10 mouse cellular contexts compared by ENCODE assay signal in the genomic region with DNA sequence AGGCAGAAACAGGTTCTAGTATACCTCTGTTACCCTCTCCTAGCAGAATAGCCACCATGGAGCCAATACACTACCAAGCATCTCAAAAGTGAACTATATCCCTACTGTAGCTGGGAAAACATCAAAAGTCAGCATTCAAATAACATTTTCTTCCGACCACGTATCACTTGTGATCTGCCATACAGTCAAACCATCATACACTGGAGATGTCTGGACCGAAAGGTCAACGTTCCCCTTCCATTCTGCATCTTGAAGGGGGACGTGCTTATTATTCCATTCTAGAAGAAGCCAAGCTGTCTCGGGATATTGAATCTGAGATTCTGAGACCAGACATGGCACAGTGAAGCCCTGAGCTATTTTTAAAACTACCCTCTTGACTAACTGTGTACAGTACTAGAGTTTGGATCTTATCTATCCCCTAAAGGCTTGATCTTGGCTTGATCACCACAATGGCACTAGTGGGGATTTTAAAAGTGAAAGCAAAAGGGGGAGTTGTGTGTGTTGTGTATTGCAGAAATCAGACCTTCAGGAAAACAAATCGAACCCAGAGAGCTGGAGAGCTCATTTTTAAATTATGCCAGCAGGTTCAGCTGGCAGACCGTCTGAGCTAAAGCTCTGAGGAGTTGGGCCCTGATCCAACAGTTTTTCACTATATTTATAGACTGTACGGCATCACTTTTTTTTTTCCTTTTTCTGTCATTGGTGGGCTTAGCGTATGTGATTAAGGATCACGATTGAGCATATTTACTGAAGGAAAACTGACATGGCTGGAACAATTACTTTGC.
DNase-seq lines count a peak whose midpoint lies in the region; ATAC-seq and TF ChIP-seq lines count a peak whose summit lies in the region.
"Had no signal": no experiment of that assay in that cellular context is flagged by ENCODE, and none has a peak within 500 bp of the region (broad histone marks: within the 10 kb centered on the region; RNA-seq: fewer than 3 reads in every experiment).

No protein-coding gene starts in this region.

- peaks cover 3% of the 10 kb centered on the region; the same call in 1 of the 2 replicates for H3K4me1 ChIP-seq in lung, embryonic 16.5 days (replicated peaks; ENCODE audit: control insufficient read depth, insufficient read depth, low read length)
- H3K4me1 ChIP-seq in brown adipose tissue, adult 24 weeks (ENCODE audit: control insufficient read depth, insufficient read depth, insufficient read length, low read length), result 0 out of 2 replicates have a peak, but pooled peaks cover 4% of the 10 kb centered on the region
- H3K4me1 ChIP-seq in stomach, embryonic 14.5 days (ENCODE audit: control insufficient read depth, insufficient read depth, low read length), result no peaks in the 10 kb centered on the region; the same call in 1 of the 2 replicates

- H3K4me2 ChIP-seq in lung, embryonic 16.5 days (ENCODE audit: low read depth, low read length), result peak overlapping the region; percentile 33
- H3K4me2 ChIP-seq in stomach, embryonic 14.5 days (replicated peaks; ENCODE audit: low read depth, low read length), result 0 out of 2 replicates have a peak overlapping the region, but pooled peaks have one; percentile 5

- peak overlapping the region; percentile 25; the same call in 1 of the 2 replicates for H3K27ac ChIP-seq in gastrocnemius, adult 2 months
- H3K27ac ChIP-seq in lung, embryonic 16.5 days (ENCODE audit: low read length), result 0 out of 2 replicates have a peak overlapping the region, but pooled peaks have one; percentile 10
- H3K27ac ChIP-seq in brown adipose tissue, adult 24 weeks (replicated peaks; ENCODE audit: low read depth, low read length), result 0 out of 2 replicates have a peak overlapping the region, but pooled peaks have one; percentile 2
- no peak overlapping the region for H3K27ac ChIP-seq in stomach, embryonic 14.5 days (ENCODE audit: low read length)

- TF ChIP-seq CTCF in gastrocnemius, adult 2 months (IDR thresholded peaks at IDR 0.05), result no peak

- intact Hi-C loops in gastrocnemius, adult 2 months (cut with DNase I), result loop anchor here (5.0 to 10.0 kb wide), 3 partner anchors 65 to 462 kb away; no protein-coding TSS in a partner anchor
- intact Hi-C loops in gastrocnemius, postnatal 14 days (cut with DNase I; ENCODE audit: low total_unique reads), result no loop called here

- 62% methylated on average over 11 of the region's 11 CpGs for WGBS in lung, embryonic 16.5 days
- 75% methylated on average over 11 of the region's 11 CpGs for WGBS in stomach, embryonic 14.5 days

- no peaks in the 10 kb centered on the region for H3K36me3 ChIP-seq in lung, embryonic 16.5 days (ENCODE audit: control insufficient read depth, insufficient read depth, low read length)
- H3K36me3 ChIP-seq in stomach, embryonic 14.5 days (ENCODE audit: control insufficient read depth, insufficient read depth, low read length), result no peaks in the 10 kb centered on the region
- H3K36me3 ChIP-seq: G1E had no signal

- H3K4me3 ChIP-seq in gastrocnemius, adult 2 months, result peak overlapping the region; percentile 60
- H3K4me3 ChIP-seq in lung, embryonic 16.5 days (ENCODE audit: low read length), result peak overlapping the region; percentile 14
- H3K4me3 ChIP-seq in brown adipose tissue, adult 24 weeks (ENCODE audit: insufficient read depth, low read depth, low read length), result peak overlapping the region; percentile 37
- H3K4me3 ChIP-seq in stomach, embryonic 14.5 days (ENCODE audit: low read depth, low read length), result no peak overlapping the region

- no peaks in the 10 kb centered on the region for H3K27me3 ChIP-seq in lung, embryonic 16.5 days (ENCODE audit: control insufficient read depth, insufficient read depth, low read depth, low read length)
- H3K27me3 ChIP-seq in stomach, embryonic 14.5 days (ENCODE audit: control insufficient read depth, insufficient read depth, low read length), result no peaks in the 10 kb centered on the region

- no peak overlapping the region for H3K9ac ChIP-seq in lung, embryonic 16.5 days (ENCODE audit: low read length)
- H3K9ac ChIP-seq in stomach, embryonic 14.5 days (replicated peaks; ENCODE audit: low read depth, low read length), result no peak overlapping the region

- DNase-seq in gastrocnemius, adult 2 months, result no peak
- DNase-seq in gastrocnemius, postnatal 14 days, result no peak
- no peak for DNase-seq in lung, postnatal 14 days
- DNase-seq in cerebellum, adult 11 months, result no peak
- no peak for DNase-seq in right cerebral cortex, adult 18-20 months
- DNase-seq: spleen, adult 18-20 months had no signal

- no peaks in the 10 kb centered on the region for H3K9me3 ChIP-seq in lung, embryonic 16.5 days (ENCODE audit: control insufficient read depth, low read length)
- no peaks in the 10 kb centered on the region for H3K9me3 ChIP-seq in stomach, embryonic 14.5 days (ENCODE audit: control insufficient read depth, low read depth, low read length)
- H3K9me3 ChIP-seq: G1E had no signal

- peak; percentile 34; the same call in 1 of the 2 replicates for ATAC-seq in lung, embryonic 16.5 days (ENCODE audit: low read depth)
- no peak for ATAC-seq in stomach, embryonic 14.5 days (ENCODE audit: insufficient number of reproducible peaks, insufficient read depth, low FRiP score, low read depth)
